Mouse (Mus musculus) thymus, postnatal 0 days (tissue): ENCODE results near the gene Rsph3b. TPM values are rescaled to one million over a fixed set of nuclear protein-coding genes. Genes with fewer than 3 reads are reported as not detected.
"Not testable (repeated sequence)": the region's sequence is repeated elsewhere in the genome, so short reads cannot be mapped to it uniquely, and the experiment has no call there.

Experiments
- DNase-seq: peaks from one replicate; pipeline ENCODE4 v3.0.0-alpha.2; 2015; ENCODE audit warnings: low spot score
- polyA plus RNA-seq: library from polyadenylated mRNA; unstranded; fragments of >200 nt; fragmentation: Nextera tagmentation; extraction: Ambion mirVana; gene quantifications from 2 replicates; pipeline ENCODE4 v1.2.1, GENCODE M21; 2015

The Rsph3b gene
- polyA plus RNA-seq, 1 experiment from 2014 or later: 28.2 TPM

- DNase-seq: not testable (repeated sequence)
These were observed 11.2 kb upstream of the Rsph3b start for GRCm38 (mm10) chr17:6959543-6960259.

- not testable (repeated sequence) for DNase-seq
These were observed 10.4 kb upstream of the Rsph3b start for GRCm38 (mm10) chr17:6958881-6959280.

GRCm38 (mm10) chr17:6948769-6949228 lies 317 bp upstream of the Rsph3b start:
- peak; percentile 2 for DNase-seq

GRCm38 (mm10) chr17:6947637-6947983 lies 872 bp downstream of the Rsph3b start:
- DNase-seq: not testable (repeated sequence)

- not testable (repeated sequence) for DNase-seq
These were observed 5.9 kb downstream of the Rsph3b start for GRCm38 (mm10) chr17:6942560-6942959.

- DNase-seq: not testable (repeated sequence)
These were observed 16.9 kb downstream of the Rsph3b start for GRCm38 (mm10) chr17:6931625-6932024.

- DNase-seq: not testable (repeated sequence)
These were observed 28.1 kb downstream of the Rsph3b start for GRCm38 (mm10) chr17:6920351-6920894.

- not testable (repeated sequence) for DNase-seq
These were observed 29.1 kb downstream of the Rsph3b start for GRCm38 (mm10) chr17:6919388-6919787.

- DNase-seq: not testable (repeated sequence)
These were observed 33.2 kb downstream of the Rsph3b start for GRCm38 (mm10) chr17:6915282-6915681.

- DNase-seq: not testable (repeated sequence)
These were observed 34.4 kb downstream of the Rsph3b start for GRCm38 (mm10) chr17:6914066-6914465.

- DNase-seq: not testable (repeated sequence)
These were observed 48.1 kb downstream of the Rsph3b start for GRCm38 (mm10) chr17:6900361-6900760.

GRCm38 (mm10) chr17:6897996-6898562 lies 50.4 kb downstream of the Rsph3b start:
- not testable (repeated sequence) for DNase-seq

GRCm38 (mm10) chr17:6896756-6897155 lies 51.7 kb downstream of the Rsph3b start:
- DNase-seq: no peak

- DNase-seq: no peak
These were observed 55.1 kb downstream of the Rsph3b start for GRCm38 (mm10) chr17:6893332-6893731.

- no peak for DNase-seq
These were observed 56.2 kb downstream of the Rsph3b start for GRCm38 (mm10) chr17:6891966-6892934.

GRCm38 (mm10) chr17:6886445-6886844 lies 62.0 kb downstream of the Rsph3b start:
- DNase-seq: peak; percentile 39

GRCm38 (mm10) chr17:6884531-6884930 lies 64.0 kb downstream of the Rsph3b start:
- DNase-seq: no peak

- DNase-seq: no peak
These were observed 67.2 kb downstream of the Rsph3b start for GRCm38 (mm10) chr17:6881306-6881705.

GRCm38 (mm10) chr17:6871421-6871820 lies 77.1 kb downstream of the Rsph3b start:
- no peak for DNase-seq

- peak; percentile 15 for DNase-seq
These were observed 79.7 kb downstream of the Rsph3b start for GRCm38 (mm10) chr17:6868810-6869209.

GRCm38 (mm10) chr17:6867740-6868139 lies 80.7 kb downstream of the Rsph3b start:
- no peak for DNase-seq
